Mouse (Mus musculus) c-Kit-positive CD71-negative TER-119-negative erythroid progenitor cells, embryonic 14.5 days (primary cell): ENCODE measurements around the gene Gm49387.

Source experiments
- DNase-seq: peaks from one replicate; pipeline ENCODE4 v3.0.0-alpha.2; 2013; ENCODE audit warnings: low read depth

Gene Gm49387

DNA sequence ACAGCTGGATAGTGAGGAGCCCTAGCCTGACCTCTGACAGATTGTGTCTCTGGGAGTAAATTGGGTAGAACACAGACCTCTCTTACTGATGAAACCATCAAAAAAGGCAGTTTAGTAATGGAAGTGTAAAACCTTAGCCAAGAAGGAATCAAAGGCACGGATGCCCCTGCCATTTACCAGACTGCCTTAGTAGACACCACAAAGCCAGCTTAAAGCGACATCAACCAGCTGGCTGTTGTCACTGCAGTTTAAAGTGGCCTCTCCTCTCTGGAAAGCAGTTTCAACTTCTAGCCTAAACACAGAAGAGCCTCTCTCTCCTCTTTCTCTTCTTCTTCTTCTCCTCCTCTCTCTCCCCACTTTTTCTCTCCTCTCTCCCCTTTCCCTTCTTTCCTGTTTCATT, 119.4 kb downstream of the Gm49387 start:
- DNase-seq: no peak

DNA sequence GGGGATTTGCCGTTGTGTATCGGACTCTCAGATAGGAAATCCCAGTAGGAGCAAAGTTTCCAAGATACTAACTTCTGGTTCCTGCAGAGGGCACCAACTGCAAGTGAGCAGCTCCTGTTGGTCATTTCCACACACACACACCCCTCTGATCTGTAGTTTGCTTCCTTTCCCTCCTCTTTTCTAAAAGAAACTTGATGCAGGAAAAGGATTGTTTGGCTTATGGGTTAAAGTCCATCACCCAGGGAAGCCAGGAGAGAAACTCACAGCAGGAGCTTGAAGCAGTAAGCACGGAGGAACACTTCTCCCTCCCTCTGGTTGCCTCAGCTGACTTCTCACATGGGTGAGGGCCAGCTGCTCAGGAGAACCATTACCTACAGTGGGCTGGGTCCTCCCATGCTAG, 121.5 kb downstream of the Gm49387 start:
- DNase-seq: no peak

DNA sequence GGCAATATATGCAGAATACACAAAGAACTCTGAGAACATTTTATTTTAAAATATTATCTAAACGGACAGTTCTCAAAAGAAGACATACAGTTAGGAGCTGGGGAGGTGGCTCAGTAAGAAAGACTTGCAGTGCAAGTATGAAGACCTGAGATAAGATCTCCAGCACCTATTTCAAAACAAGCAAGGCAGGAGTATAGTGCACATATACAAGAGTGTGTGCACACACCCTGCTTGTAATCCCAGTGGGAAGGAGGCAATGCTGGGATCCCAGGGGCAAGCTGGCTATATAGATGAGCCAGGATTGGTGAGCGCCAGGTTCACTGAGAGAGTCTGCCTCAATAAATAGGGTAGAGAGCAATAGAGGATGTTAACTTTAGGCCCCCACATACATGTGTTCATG, 124.8 kb downstream of the Gm49387 start:
- no peak for DNase-seq

DNA sequence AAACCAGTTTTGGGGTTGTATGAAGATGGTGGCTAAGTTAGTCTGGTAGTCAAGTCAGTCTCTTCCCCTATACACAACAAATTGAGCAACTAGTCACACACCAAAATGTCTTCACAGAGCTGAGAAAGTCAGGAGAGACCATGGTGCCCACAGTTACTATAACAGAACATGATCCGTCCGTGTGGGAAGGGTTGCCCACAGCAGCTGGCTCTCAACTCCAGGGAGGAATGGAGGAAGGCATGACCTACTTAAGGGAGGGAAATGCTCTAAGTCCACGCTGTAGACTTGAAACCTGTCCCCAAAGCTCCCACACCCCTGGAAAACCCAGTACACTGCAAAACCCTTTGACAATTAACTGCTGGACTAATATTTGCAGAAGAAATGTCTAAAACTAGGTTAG, 130.4 kb downstream of the Gm49387 start:
- no peak for DNase-seq

DNA sequence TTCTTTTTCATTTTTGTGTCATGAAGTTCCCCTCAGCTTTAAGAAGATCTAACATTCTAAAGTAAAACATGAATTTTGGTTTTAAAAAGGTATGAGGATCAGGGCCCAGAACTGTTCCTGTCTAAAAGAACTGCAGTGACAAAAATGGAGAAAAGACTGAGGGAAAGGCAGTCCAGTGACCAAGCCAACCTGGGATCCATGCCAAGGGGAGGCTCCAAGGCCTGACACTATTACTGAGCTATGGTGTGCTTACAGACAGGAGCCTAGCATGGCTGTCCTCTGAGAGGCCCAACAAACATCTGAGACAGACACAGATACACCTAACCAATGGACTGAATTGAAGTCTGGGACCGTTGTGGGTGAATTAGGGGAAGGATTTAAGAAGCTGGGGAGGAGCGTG, 130.8 kb downstream of the Gm49387 start:
- DNase-seq: no peak

DNA sequence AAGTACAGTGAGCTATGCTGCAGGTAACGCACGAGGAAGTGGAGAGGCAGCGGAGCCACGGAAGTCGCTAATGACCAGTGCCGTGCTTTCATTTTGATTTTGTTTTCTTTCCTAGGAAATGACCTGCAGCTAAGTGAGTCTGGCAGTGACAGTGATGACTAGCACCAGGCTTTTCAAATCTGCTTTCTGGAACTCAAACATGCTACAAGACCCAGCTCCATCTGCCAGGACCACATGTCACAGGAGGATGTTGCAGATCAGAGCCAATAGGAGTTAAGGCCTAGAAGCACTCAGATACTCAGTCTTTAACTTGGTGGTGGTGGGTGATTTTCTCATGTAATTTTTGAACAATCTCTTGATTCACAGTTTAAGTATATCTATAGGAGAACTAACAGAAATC, 134.2 kb downstream of the Gm49387 start:
- no peak for DNase-seq

DNA sequence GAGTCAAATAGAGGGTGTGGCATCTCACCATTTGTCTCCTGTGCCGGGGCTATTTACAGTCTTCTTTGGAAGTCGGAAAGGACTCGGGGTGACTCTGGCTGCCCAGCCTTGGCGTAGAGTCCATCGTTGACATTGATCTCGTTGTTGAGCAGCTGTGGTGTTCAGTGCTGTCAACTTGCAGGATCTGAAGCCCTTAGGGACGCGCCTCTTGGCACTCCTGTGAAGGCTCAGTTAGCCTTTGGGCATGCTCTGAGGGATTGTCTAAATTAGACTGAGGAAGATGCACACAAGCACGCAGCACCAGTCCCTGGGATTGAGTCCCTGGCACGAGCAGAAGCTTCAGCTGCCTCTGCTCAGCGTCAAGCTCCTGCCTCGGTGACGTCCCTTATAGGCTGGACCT, 137.3 kb downstream of the Gm49387 start:
- no peak for DNase-seq
